Mouse (Mus musculus) mature B cell (primary cell): ENCODE results near the gene Insig2.

Experiments
- in situ Hi-C: fragments of 300-500 bp; cut with MboI; formaldehyde crosslinking; loops from 2 replicates; pipeline ENCODE4 v1.14.3; 2019

The Insig2 gene

GRCm38 (mm10) chr1:121326591-121327343, 5.6 kb downstream of the Insig2 start:
- in situ Hi-C loops = no loop called here

- in situ Hi-C loops = loop anchor here (25.0 kb wide), 2 partner anchors 239 to 1161 kb away; partner anchors contain the start of gene Ddx18
Measured at GRCm38 (mm10) chr1:121323501-121323900, 8.9 kb downstream of the Insig2 start.

GRCm38 (mm10) chr1:121314766-121315428, 17.5 kb downstream of the Insig2 start:
- in situ Hi-C loops = loop anchor here (25.0 kb wide), 2 partner anchors 247 to 1153 kb away; partner anchors contain the start of gene Ddx18

GRCm38 (mm10) chr1:121313181-121313580, 19.2 kb downstream of the Insig2 start:
- in situ Hi-C loops = loop anchor here (25.0 kb wide), 2 partner anchors 249 to 1151 kb away; partner anchors contain the start of gene Ddx18

- in situ Hi-C loops = loop anchor here (25.0 kb wide), 2 partner anchors 250 to 1150 kb away; partner anchors contain the start of gene Ddx18
Measured at GRCm38 (mm10) chr1:121312326-121312725, 20.1 kb downstream of the Insig2 start.

GRCm38 (mm10) chr1:121296717-121297255, 35.6 kb downstream of the Insig2 start:
- in situ Hi-C loops = no loop called here

- in situ Hi-C loops = no loop called here
Measured at GRCm38 (mm10) chr1:121293571-121293970, 38.8 kb downstream of the Insig2 start.

- in situ Hi-C loops = no loop called here
Measured at GRCm38 (mm10) chr1:121290841-121291240, 41.5 kb downstream of the Insig2 start.

GRCm38 (mm10) chr1:121290340-121290739, 42.0 kb downstream of the Insig2 start:
- in situ Hi-C loops = no loop called here

GRCm38 (mm10) chr1:121284197-121284596, 48.2 kb downstream of the Insig2 start:
- in situ Hi-C loops = no loop called here

GRCm38 (mm10) chr1:121280501-121280900, 51.9 kb downstream of the Insig2 start:
- in situ Hi-C loops = no loop called here

- in situ Hi-C loops = no loop called here
Measured at GRCm38 (mm10) chr1:121278370-121278769, 54.0 kb downstream of the Insig2 start.

- in situ Hi-C loops = no loop called here
Measured at GRCm38 (mm10) chr1:121277466-121277865, 54.9 kb downstream of the Insig2 start.

GRCm38 (mm10) chr1:121275961-121276506, 56.4 kb downstream of the Insig2 start:
- in situ Hi-C loops = no loop called here

- in situ Hi-C loops = no loop called here
Measured at GRCm38 (mm10) chr1:121260171-121260741, 72.1 kb downstream of the Insig2 start.
